Mouse (Mus musculus) heart, adult 2 months (tissue): ENCODE measurements at regions not wholly inside any gene's neighbourhood (a gene's known extent, or its start where the extent isn't known, plus 50 kb on each side); places are given as distances from the start of the nearest gene placed in this dataset.

Source experiments
- CTCF ChIP-seq: fragments of 200-600 bp; IDR thresholded peaks from 2 replicates; pipeline ENCODE4 v1.8.1; 2022; ENCODE audit warnings: antibody characterized with exemption, mild to moderate bottlenecking, moderate library complexity
- EP300 ChIP-seq: fragments of 200-500 bp; IDR thresholded peaks from 2 replicates; pipeline ENCODE4 v1.6.1; 2011; ENCODE audit warnings: low read depth, low read length, control low read depth; ENCODE audit not compliant: insufficient read depth
- POLR2A ChIP-seq: fragments of 200-500 bp; IDR thresholded peaks from 2 replicates; pipeline ENCODE4 v1.6.1; 2011; ENCODE audit warnings: mild to moderate bottlenecking, low read depth, low read length, control low read depth; ENCODE audit not compliant: insufficient read depth

GRCm38 (mm10) chr1:105151466-105151846 is 205.1 kb downstream of the Rnf152 start:
- no peak for TF ChIP-seq POLR2A
- TF ChIP-seq CTCF: no peak
- no peak for TF ChIP-seq EP300
